Mouse (Mus musculus) brain, embryonic 18.5 days (tissue): ENCODE measurements around the gene Pspc1.
"Not testable (repeated sequence)": the region's sequence is repeated elsewhere in the genome, so short reads cannot be mapped to it uniquely, and the experiment has no call there.

ENCODE experiments used
- DNase-seq: peaks from one replicate; pipeline ENCODE4 v3.0.0-alpha.2; 2012; ENCODE audit warnings: low read depth, low spot score

The Pspc1 gene

GRCm38 (mm10) chr14:56778200-56778932, at the start of gene Pspc1:
Gene Pspc1 (minus strand): TSS chr14:56778316.
- peak; percentile 95 for DNase-seq

DNA sequence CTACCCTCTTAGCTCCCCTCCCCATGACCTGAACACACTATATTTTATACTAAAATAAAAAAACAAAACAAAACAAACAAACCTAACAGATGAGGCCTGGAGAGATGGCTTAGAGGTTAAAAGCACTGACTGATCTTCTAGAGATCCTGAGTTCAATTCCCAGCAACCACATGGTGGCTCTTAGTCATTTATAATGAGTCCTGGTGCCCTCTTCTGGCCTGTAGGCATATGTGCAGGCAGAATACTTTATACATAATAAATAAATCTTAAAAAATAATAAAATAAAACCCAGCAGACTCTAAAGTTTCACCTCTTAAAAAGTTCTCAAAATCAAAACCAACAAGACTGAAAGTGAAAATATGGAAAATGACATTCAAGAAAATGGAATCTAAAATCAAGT, 46.4 kb upstream of the Pspc1 start:
- no peak for DNase-seq

- DNase-seq = no peak
These were observed 39.5 kb upstream of the Pspc1 start for GRCm38 (mm10) chr14:56817616-56818015.

- DNase-seq = no peak
These were observed 39.0 kb upstream of the Pspc1 start for GRCm38 (mm10) chr14:56817131-56817530.

- DNase-seq = no peak
These were observed 38.4 kb upstream of the Pspc1 start for GRCm38 (mm10) chr14:56816541-56816940.

- peak; percentile 64 for DNase-seq
These were observed 34.5 kb upstream of the Pspc1 start for GRCm38 (mm10) chr14:56812520-56813036.

DNA sequence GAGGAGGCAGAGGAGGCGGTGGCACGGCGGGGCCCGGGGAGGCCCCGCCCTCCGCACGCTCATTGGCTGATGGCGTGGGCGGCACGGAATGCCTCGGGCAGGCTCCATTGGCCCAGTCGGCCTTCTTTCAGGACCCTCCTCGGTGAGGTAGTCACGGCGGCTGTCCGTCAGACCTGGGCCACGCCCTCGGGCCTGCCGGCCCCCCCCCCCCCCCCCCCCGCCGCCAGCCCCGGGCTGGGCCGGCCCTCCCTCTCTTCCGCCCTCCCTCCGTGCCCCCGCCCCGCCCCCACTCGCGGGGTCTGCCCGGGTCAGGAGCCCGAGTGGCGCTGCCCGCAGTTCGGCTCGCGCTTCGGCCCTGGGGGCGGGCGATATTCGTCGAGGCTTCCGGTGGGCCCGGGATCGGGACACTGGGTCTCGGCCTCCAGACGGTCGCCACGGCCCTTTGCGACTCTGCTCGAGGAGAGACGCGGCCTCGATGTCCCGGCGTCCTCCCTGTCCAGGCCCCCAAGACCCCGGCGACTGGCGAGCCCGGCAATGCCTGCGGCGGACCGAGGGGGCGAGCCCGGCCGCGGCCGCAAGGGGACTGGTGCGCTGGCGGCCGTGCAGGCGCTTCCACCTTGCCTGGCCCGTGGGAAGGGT, 33.7 kb upstream of the Pspc1 start, which contains the start of gene Zmym5:
Gene Zmym5, minus strand, starts transcription at position 16 of the 639 bp plus-strand sequence.
- DNase-seq = not testable (repeated sequence)

GRCm38 (mm10) chr14:56810781-56811690, 32.9 kb upstream of the Pspc1 start:
- not testable (repeated sequence) for DNase-seq

DNA sequence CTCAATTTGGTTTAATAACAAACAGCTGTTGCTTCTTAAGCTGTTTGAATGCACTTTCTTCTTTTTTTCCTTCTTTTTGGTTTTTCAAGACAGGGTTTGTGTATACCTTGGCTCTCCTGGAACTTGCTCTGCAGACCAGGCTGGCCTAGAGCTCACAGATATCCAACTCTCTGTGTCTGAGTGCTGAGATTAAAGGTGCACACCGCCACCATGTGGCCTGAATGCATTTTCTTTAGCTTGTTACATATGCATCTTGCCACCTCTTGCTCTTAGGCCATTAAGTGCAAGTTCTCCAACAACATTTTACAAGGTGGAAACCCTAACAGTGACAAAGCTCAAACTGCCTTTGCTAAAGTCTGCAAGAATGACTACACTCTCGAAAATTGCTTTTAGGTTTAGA, 15.1 kb upstream of the Pspc1 start:
- DNase-seq = no peak

- no peak for DNase-seq
These were observed 6.5 kb upstream of the Pspc1 start for GRCm38 (mm10) chr14:56784575-56784974.

DNA sequence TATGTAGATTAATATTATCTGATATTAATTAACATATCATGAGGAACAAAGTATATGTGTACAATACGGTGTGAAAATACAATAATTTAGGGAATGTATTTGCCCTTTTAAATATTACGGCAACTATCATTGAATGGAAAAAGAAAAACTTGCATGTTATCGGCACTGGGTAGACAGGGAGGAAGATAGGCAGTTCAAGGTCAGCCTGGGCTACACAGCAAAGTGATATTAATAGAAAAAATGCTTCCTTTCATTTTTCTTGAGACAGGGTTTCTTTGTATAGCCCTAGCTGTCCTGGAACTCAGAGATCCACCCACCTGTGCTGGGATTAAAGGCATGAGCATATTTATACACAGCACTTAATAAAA, 801 bp upstream of the Pspc1 start:
- no peak for DNase-seq

- peak; percentile 22 for DNase-seq
These were observed 568 bp downstream of the Pspc1 start for GRCm38 (mm10) chr14:56777360-56778136.

DNA sequence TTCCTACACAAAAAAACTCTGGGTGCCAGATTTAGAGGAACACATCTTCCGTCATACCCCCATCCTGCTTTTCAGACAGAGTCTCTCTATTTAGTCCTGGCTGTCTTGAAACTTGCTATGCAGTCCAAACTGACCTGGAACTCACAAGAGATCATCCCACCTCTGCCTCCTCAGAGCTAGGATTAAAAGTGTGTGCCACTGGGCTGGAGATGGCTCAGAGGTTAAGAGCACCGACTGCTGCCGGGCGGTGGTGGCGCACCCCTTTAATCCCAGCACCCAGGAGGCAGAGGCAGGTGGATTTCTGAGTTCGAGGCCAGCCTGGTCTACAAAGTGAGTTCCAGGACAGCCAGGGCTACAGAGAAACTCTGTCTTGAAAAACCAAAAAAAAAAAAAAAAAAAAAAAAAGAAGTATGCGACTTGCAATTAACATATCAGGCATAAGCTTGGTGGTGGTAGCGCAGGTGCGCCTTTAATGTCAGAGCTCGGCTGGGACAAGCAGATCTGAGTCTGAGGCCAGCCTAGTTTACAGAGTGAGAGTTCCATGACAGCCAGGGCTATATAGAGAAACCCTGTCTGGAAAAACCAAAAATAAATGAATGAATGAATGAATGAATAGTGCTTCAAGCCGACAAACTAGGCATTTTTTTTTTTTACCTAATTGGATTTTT, 1.4 kb downstream of the Pspc1 start:
- no peak for DNase-seq

DNA sequence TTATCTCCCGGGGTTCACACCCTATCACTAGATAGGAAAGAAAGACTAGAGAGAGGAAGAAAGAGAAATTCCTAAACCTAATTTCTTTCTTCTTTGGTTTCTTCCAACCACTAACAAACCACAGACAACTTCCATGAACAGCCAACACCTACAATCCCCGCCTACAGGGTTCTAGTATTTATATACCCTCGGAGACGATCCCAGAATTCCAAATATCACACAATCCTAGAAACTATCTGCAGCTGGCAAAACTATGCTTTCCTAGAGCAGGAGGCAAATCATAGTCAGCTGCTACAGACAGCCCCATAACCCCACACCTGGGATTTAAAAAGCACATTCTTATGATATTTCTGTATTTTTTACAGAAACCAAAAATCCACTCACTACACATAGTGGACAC, 2.7 kb downstream of the Pspc1 start:
- DNase-seq = no peak

DNA sequence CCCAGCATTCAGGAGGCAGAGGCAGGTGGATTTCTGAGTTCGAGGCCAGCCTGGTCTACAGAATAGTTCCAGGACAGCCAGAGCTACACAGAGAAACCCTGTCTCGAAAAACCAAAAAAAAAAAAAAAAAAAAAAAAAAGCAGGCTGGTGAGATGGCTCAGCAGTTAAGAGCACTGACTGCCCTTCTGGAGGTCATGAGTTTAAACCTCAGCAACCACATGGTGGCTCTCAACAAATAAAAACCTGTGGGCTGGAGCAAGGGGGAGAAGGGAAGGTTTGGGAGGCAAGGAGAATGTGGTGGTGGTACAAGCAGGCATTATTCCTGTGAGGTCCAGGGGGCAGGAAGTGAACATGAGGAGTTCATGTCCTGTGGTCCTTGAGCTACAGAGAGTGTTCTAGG, 11.7 kb downstream of the Pspc1 start:
- DNase-seq = not testable (repeated sequence)

DNA sequence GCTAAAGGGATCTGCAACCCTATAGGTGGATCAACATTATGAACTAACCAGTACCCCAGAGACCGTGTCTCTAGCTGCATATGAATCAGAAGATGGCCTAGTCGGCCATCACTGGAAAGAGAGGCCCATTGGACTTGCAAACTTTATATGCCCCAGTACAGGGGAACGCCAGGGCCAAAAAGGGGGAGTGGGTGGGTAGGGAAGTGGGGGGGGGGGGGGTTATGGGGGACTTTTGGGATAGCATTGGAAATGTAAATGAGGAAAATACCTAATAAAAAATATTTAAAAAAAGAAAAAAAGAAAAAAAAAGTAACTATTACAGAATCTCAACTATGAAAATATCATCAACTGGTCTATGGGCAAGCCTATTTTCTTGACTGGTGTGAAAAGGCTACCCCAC, 13.0 kb downstream of the Pspc1 start:
- not testable (repeated sequence) for DNase-seq

DNA sequence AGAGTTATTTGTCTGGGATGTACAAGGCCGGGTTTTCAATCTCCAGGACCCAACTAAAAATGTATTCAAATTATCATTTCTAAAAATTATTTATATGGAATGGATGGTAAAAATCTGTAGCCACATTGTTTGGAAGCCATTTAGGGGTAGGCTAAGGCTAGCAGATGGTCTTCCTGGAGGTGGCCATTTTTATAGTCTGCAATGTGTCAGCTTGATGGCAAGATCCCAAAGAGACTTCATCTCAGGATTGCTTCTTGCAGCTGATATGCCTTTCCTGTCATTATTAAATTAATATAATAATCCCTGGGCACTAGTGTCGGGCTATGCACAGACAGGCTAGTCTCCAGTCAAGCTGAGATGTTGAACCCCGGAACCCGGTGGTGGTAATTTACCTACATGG, 26.8 kb downstream of the Pspc1 start:
- no peak for DNase-seq

GRCm38 (mm10) chr14:56740175-56740574, 37.9 kb downstream of the Pspc1 start:
- no peak for DNase-seq

DNA sequence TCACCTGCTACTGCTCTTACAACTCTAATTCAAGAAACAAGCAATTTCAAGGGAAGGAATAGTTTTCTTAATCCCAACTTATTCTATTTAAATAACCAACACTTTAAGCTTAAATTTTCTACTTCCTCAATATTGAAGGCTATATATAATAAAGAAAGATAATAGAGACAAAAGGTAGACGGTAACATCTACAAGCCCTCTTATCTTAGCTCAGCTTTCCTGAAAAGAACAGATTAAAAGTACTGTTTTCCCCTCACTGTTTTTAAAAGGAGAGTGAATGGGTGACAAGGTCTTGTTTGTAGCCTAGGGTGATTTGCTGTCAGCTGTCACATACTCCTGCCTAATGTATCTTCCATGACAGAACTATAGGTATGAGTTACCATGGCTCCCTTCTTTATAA, 51.6 kb downstream of the Pspc1 start:
- DNase-seq = no peak

DNA sequence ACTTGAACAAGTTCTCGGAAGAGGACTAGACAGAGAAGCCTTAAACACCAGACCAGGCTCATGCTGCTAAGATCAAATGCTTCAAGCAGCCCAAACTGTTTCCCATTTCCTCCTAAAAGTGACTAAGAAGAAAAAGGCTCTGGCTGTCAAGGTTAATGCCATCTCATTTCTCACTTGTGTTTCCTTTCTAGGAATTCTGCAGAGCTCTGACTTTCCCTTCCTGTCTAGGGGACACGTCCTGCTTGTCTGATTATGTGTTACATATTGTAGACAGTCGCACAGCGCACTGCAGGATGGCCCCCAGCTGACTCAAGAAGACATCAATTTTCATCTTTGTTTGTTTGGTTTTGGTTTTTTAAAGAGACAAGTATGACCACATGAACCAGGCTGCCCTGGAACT, 72.4 kb downstream of the Pspc1 start:
- DNase-seq = no peak

GRCm38 (mm10) chr14:56702644-56703043, 75.5 kb downstream of the Pspc1 start:
- DNase-seq = no peak
